Mouse (Mus musculus) kidney, postnatal 36 days (tissue): ENCODE data around the gene Gm5890.
"Not testable (repeated sequence)": the region's sequence is repeated elsewhere in the genome, so short reads cannot be mapped to it uniquely, and the experiment has no call there.

Experiments used
- DNase-seq, 2 experiments: peaks; one replicate each; pipeline ENCODE4 v3.0.0; 2021 to 2022; ENCODE audit warnings: mixed read lengths in 2 of 2

Gene Gm5890

GRCm38 (mm10) chr7:20262734-20263133 lies at the start of gene Gm5890:
Gene Gm5890 (minus strand): TSS chr7:20262834.
- DNase-seq: not testable (repeated sequence)

DNA sequence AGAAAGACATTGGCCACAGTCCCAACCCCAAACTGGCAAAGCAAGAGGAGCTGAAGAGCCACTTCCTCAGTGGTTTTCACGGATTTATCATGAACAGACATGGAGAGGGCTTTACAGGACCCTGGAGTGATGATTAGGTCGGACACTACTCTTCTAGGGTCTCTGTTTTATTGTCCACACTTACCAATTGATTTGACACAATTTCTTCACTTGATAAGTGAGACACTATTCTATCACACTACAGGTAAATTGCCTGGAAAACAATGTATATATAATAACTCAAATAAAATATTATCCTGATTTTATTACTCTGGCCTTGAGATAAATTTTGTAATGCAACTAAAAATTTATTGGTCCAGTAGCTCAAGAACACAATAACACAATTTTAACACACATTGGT lies 28.9 kb downstream of the Gm5890 start, which contains the start of gene Gm4498:
Gm4498 (minus strand) TSS at position 101 of the 400 bp plus-strand sequence.
- not testable (repeated sequence) for DNase-seq
